ENCODE assay signal across 10 mouse cellular contexts in the genomic region with DNA sequence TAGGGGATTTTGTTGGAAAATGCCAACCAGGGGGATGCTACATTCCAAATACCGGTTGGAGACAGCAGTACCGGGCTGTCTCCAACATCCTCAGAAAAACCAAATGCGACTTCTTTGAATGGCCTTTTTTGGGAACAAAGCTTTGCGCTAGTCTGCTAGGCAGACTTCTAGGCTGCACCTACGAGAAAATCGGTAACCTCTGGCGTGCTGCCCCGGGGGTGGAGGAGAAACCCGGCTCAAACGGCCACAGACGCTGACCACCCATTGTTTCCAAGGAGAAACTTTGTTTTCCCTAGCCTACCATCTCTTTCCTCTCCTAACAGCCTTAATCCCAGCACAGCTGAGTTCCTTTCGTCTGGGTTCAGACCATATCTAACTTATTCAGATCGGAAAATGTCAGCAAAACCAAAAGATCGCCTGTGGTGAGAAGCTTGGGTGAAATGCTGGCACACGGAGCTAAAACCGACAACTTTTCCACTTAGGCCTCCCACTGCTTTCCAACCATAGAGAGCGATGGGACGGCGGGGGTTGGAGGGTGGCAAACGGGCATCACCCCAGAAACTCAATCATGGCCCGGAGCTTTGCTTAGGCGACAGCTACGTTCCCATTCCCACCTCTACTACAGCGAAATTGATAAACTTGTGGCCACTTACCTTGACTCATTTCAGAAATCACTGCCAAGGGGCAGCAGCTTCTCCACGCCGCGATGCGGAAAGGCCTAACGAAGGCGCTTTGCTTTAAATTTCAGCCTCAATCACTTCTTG. TPM values are rescaled to one million over a fixed set of nuclear protein-coding genes. Genes with fewer than 3 reads are reported as not detected.
DNase-seq lines count a peak whose midpoint lies in the region; ATAC-seq lines count a peak whose summit lies in the region.
"Had no signal": no experiment of that assay in that cellular context is flagged by ENCODE, and none has a peak within 500 bp of the region (broad histone marks: within the 10 kb centered on the region; RNA-seq: fewer than 3 reads in every experiment).

No protein-coding gene starts in this region.

- H3K4me2 ChIP-seq in midbrain, embryonic 13.5 days (replicated peaks): no peak overlapping the region
- H3K4me2 ChIP-seq in midbrain, embryonic 14.5 days (ENCODE audit: low read length): no peak overlapping the region
- H3K4me2 ChIP-seq in stomach, embryonic 16.5 days (ENCODE audit: low read depth, low read length): peak overlapping the region; percentile 30

- peaks cover 3% of the 10 kb centered on the region; the same call in 1 of the 2 replicates for H3K4me1 ChIP-seq in midbrain, embryonic 13.5 days (replicated peaks)
- no peaks in the 10 kb centered on the region for H3K4me1 ChIP-seq in midbrain, embryonic 14.5 days (ENCODE audit: control insufficient read depth, insufficient read depth, low read length)
- peaks cover 4% of the 10 kb centered on the region; the same call in 1 of the 2 replicates for H3K4me1 ChIP-seq in stomach, embryonic 16.5 days (ENCODE audit: control insufficient read depth, insufficient read depth, low read length)

- 0 out of 2 replicates have a peak overlapping the region, but pooled peaks have one; percentile 11 for H3K4me3 ChIP-seq in midbrain, embryonic 13.5 days (replicated peaks)
- no peak overlapping the region for H3K4me3 ChIP-seq in midbrain, embryonic 14.5 days (replicated peaks; ENCODE audit: low read depth, low read length)
- peak overlapping the region; percentile 19 for H3K4me3 ChIP-seq in stomach, embryonic 16.5 days (replicated peaks; ENCODE audit: low read length)

- peak; percentile 53 for DNase-seq in gastrocnemius, postnatal 10 days
- DNase-seq in gastrocnemius, postnatal 14 days: no peak
- no peak for DNase-seq in midbrain, embryonic 14.5 days
- peak; percentile 49 for DNase-seq in kidney, adult 9 months
- no peak for DNase-seq in right cerebral cortex, adult 18-20 months
- no peak for DNase-seq in frontal cortex, postnatal 10 days (ENCODE audit: low spot score in 2 of 2)

- no peak overlapping the region for H3K9ac ChIP-seq in midbrain, embryonic 13.5 days (replicated peaks)
- no peak overlapping the region for H3K9ac ChIP-seq in midbrain, embryonic 14.5 days (replicated peaks; ENCODE audit: low read length)
- no peak overlapping the region for H3K9ac ChIP-seq in stomach, embryonic 16.5 days (ENCODE audit: low read length)

- H3K27ac ChIP-seq in midbrain, embryonic 13.5 days: no peak overlapping the region
- H3K27ac ChIP-seq in midbrain, embryonic 14.5 days (replicated peaks; ENCODE audit: low read depth, low read length): no peak overlapping the region
- H3K27ac ChIP-seq in stomach, embryonic 16.5 days (ENCODE audit: low read length): no peak overlapping the region

- intact Hi-C loops in gastrocnemius, postnatal 14 days (cut with DNase I; ENCODE audit: low total_unique reads): no loop called here

- WGBS in midbrain, embryonic 13.5 days: 2% methylated on average over 30 of the region's 30 CpGs
- WGBS in midbrain, embryonic 14.5 days: 2% methylated on average over 30 of the region's 30 CpGs
- 2% methylated on average over 30 of the region's 30 CpGs for WGBS in stomach, embryonic 16.5 days

- H3K36me3 ChIP-seq in midbrain, embryonic 13.5 days: no peaks in the 10 kb centered on the region
- no peaks in the 10 kb centered on the region for H3K36me3 ChIP-seq in midbrain, embryonic 14.5 days (ENCODE audit: control insufficient read depth, insufficient read depth, low read length)
- H3K36me3 ChIP-seq in stomach, embryonic 16.5 days (ENCODE audit: control insufficient read depth, insufficient read depth, low read length): no peaks in the 10 kb centered on the region

- peaks cover 99% of the 10 kb centered on the region for H3K27me3 ChIP-seq in midbrain, embryonic 13.5 days
- peaks cover 99% of the 10 kb centered on the region for H3K27me3 ChIP-seq in midbrain, embryonic 14.5 days (ENCODE audit: control insufficient read depth, insufficient read depth, low read length)
- peaks cover 94% of the 10 kb centered on the region for H3K27me3 ChIP-seq in stomach, embryonic 16.5 days (ENCODE audit: control insufficient read depth, insufficient read depth, low read length)

- ATAC-seq in midbrain, embryonic 13.5 days: no peak
- no peak for ATAC-seq in midbrain, embryonic 14.5 days (ENCODE audit: low FRiP score, low TSS enrichment)
- no peak for ATAC-seq in stomach, embryonic 16.5 days (ENCODE audit: insufficient read depth, low FRiP score)

- H3K9me3 ChIP-seq in midbrain, embryonic 13.5 days: no peaks in the 10 kb centered on the region
- no peaks in the 10 kb centered on the region for H3K9me3 ChIP-seq in midbrain, embryonic 14.5 days (ENCODE audit: control insufficient read depth, low read length)
- H3K9me3 ChIP-seq in stomach, embryonic 16.5 days (replicated peaks; ENCODE audit: control insufficient read depth, low read length): no peaks in the 10 kb centered on the region

RNA-seq across cellular contexts. Expression of gene Hoxa10, which starts 0.8 kb away (rescaled TPM):
- total RNA-seq in gastrocnemius, postnatal 10 days (2021): 10 to 100 TPM; 30.2 to 30.8 TPM
- 10 to 100 TPM; 16.3 to 22.7 TPM for total RNA-seq in gastrocnemius, postnatal 14 days (2021)
- polyA plus RNA-seq in midbrain, embryonic 13.5 days (2015; fragmentation: Nextera tagmentation; extraction: Ambion mirVana): 0.30 TPM in 1 of 2 replicates, not detected in the other
- polyA plus RNA-seq in midbrain, embryonic 14.5 days (2014; fragmentation: Nextera tagmentation; extraction: Ambion mirVana): not detected in 2 replicates
- polyA plus RNA-seq in stomach, embryonic 16.5 days (2015; fragmentation: Nextera tagmentation; extraction: Ambion mirVana): 0.18 and 2.8 TPM in 2 replicates
- total RNA-seq: liver, adult 2 months had no signal
- polyA plus RNA-seq: CD4-positive, CD25-positive, alpha-beta regulatory T cell, adult 4 months; liver, adult 2 months had no signal

RNA-seq across cellular contexts. Expression of gene Hoxa11, which starts 5.8 kb away (rescaled TPM):
- total RNA-seq in gastrocnemius, postnatal 10 days (2021): 1 to 10 TPM; 4.4 to 5.6 TPM
- total RNA-seq in gastrocnemius, postnatal 14 days (2021): 1 to 10 TPM; 1.5 to 4.0 TPM
- polyA plus RNA-seq in midbrain, embryonic 13.5 days (2015; fragmentation: Nextera tagmentation; extraction: Ambion mirVana): not detected in 2 replicates
- not detected in 2 replicates for polyA plus RNA-seq in midbrain, embryonic 14.5 days (2014; fragmentation: Nextera tagmentation; extraction: Ambion mirVana)
- 0.45 TPM in 1 of 2 replicates, not detected in the other for polyA plus RNA-seq in stomach, embryonic 16.5 days (2015; fragmentation: Nextera tagmentation; extraction: Ambion mirVana)
- total RNA-seq: liver, adult 2 months had no signal
- polyA plus RNA-seq: CD4-positive, CD25-positive, alpha-beta regulatory T cell, adult 4 months; liver, adult 2 months had no signal

RNA-seq across cellular contexts. Expression of gene Hoxa9, which starts 8.9 kb away (rescaled TPM):
- 10 to 100 TPM in 1 of 2 experiments, 1 to 10 TPM in 1; 7.8 to 11.2 TPM for total RNA-seq in gastrocnemius, postnatal 10 days (2021)
- total RNA-seq in gastrocnemius, postnatal 14 days (2021): 1 to 10 TPM; 7.8 to 8.3 TPM
- polyA plus RNA-seq in midbrain, embryonic 13.5 days (2015; fragmentation: Nextera tagmentation; extraction: Ambion mirVana): not detected in 2 replicates
- not detected in 2 replicates for polyA plus RNA-seq in midbrain, embryonic 14.5 days (2014; fragmentation: Nextera tagmentation; extraction: Ambion mirVana)
- 0.50 and 1.2 TPM in 2 replicates for polyA plus RNA-seq in stomach, embryonic 16.5 days (2015; fragmentation: Nextera tagmentation; extraction: Ambion mirVana)
- total RNA-seq: liver, adult 2 months had no signal

RNA-seq across cellular contexts. Expression of gene Hoxa7, which starts 18.2 kb away (rescaled TPM):
- 1 to 10 TPM; 9.4 to 9.7 TPM for total RNA-seq in gastrocnemius, postnatal 10 days (2021)
- 1 to 10 TPM; 6.3 to 7.3 TPM for total RNA-seq in gastrocnemius, postnatal 14 days (2021)
- not detected in 2 replicates for polyA plus RNA-seq in midbrain, embryonic 13.5 days (2015; fragmentation: Nextera tagmentation; extraction: Ambion mirVana)
- not detected in 2 replicates for polyA plus RNA-seq in midbrain, embryonic 14.5 days (2014; fragmentation: Nextera tagmentation; extraction: Ambion mirVana)
- 10.8 and 12.3 TPM in 2 replicates for polyA plus RNA-seq in stomach, embryonic 16.5 days (2015; fragmentation: Nextera tagmentation; extraction: Ambion mirVana)
- total RNA-seq: liver, adult 2 months had no signal
- polyA plus RNA-seq: CD4-positive, CD25-positive, alpha-beta regulatory T cell, adult 4 months had no signal

RNA-seq across cellular contexts. Expression of gene Hoxa13, which starts 20.9 kb away (rescaled TPM):
- total RNA-seq in gastrocnemius, postnatal 10 days (2021): 1 to 10 TPM; 1.3 to 1.6 TPM
- total RNA-seq in gastrocnemius, postnatal 14 days (2021): 1 to 10 TPM in 1 of 2 experiments, under 1 TPM in 1; 0.24 to 1.7 TPM
- not detected in 2 replicates for polyA plus RNA-seq in midbrain, embryonic 13.5 days (2015; fragmentation: Nextera tagmentation; extraction: Ambion mirVana)
- polyA plus RNA-seq in midbrain, embryonic 14.5 days (2014; fragmentation: Nextera tagmentation; extraction: Ambion mirVana): not detected in 2 replicates
- 0.12 TPM in 1 of 2 replicates, not detected in the other for polyA plus RNA-seq in stomach, embryonic 16.5 days (2015; fragmentation: Nextera tagmentation; extraction: Ambion mirVana)
- total RNA-seq: liver, adult 2 months had no signal
- polyA plus RNA-seq: CD4-positive, CD25-positive, alpha-beta regulatory T cell, adult 4 months; liver, adult 2 months had no signal

Comparison
In these comparisons a context has a peak if more than half of its experiments do, and no peak if none do; other contexts are left out.
1. DNase-seq: peak in gastrocnemius, postnatal 10 days (single experiment) and kidney, adult 9 months (single experiment); none in gastrocnemius, postnatal 14 days (single experiment), midbrain, embryonic 14.5 days (single experiment), right cerebral cortex, adult 18-20 months (single experiment) and frontal cortex, postnatal 10 days (0 of 2).